Mouse (Mus musculus) liver, postnatal 0 days (tissue): ENCODE measurements around the gene Dnajc21. TPM values are rescaled to one million over a fixed set of nuclear protein-coding genes. Genes with fewer than 3 reads are reported as not detected.
A peak's percentile ranks its signal among the peaks of the same experiment; 100 is the strongest.
"Not testable (repeated sequence)": the region's sequence is repeated elsewhere in the genome, so short reads cannot be mapped to it uniquely, and the experiment has no call there.

Experiments
- ATAC-seq: fragments of 200-750 bp; cut with Nextera tagmentation; 2 replicates; pipeline ENCODE4 v1.8.0; 2017; ENCODE audit warnings: mild to moderate bottlenecking, moderate library complexity
- DNase-seq: peaks from one replicate; pipeline ENCODE4 v3.0.0-alpha.2; 2016
- H3K27ac ChIP-seq: fragments of 300-500 bp; sonication (generic); 2 replicates; pipeline ENCODE4 v1.5.1; 2014; ENCODE audit warnings: antibody characterized with exemption, moderate library complexity, mild to moderate bottlenecking, low read depth
- H3K27me3 ChIP-seq: fragments of 300-500 bp; sonication (generic); 2 replicates; pipeline ENCODE4 v1.6.1; 2014; ENCODE audit warnings: low read length, control low read depth, mixed read lengths; ENCODE audit not compliant: insufficient read depth
- H3K36me3 ChIP-seq: fragments of 300-500 bp; sonication (generic); replicated peaks from 2 replicates; pipeline ENCODE4 v1.6.1; 2014; ENCODE audit warnings: mild to moderate bottlenecking, control low read depth, low read length, moderate library complexity, mixed read lengths; ENCODE audit not compliant: insufficient read depth
- H3K4me1 ChIP-seq: fragments of 300-500 bp; sonication (generic); 2 replicates; pipeline ENCODE4 v1.6.1; 2014; ENCODE audit warnings: antibody characterized with exemption, mild to moderate bottlenecking, control low read depth; ENCODE audit not compliant: insufficient read depth
- H3K4me2 ChIP-seq: fragments of 300-500 bp; sonication (generic); 2 replicates; pipeline ENCODE4 v1.6.1; 2014; ENCODE audit warnings: low read depth, mild to moderate bottlenecking, low read length, moderate library complexity, mixed read lengths
- H3K4me3 ChIP-seq: fragments of 300-500 bp; sonication (generic); 2 replicates; pipeline ENCODE4 v1.5.1; 2014; ENCODE audit warnings: low read depth, low read length
- H3K9ac ChIP-seq: fragments of 300-500 bp; sonication (generic); replicated peaks from 2 replicates; pipeline ENCODE4 v1.6.1; 2014; ENCODE audit warnings: mild to moderate bottlenecking, moderate library complexity
- H3K9me3 ChIP-seq: fragments of 300-500 bp; sonication (generic); 2 replicates; pipeline ENCODE4 v1.6.1; 2016; ENCODE audit warnings: mild to moderate bottlenecking, control low read depth, low read length, mixed read lengths
- CTCF ChIP-seq: sonication (generic); IDR thresholded peaks from 2 replicates; pipeline ENCODE4 v1.5.1; 2016; ENCODE audit warnings: antibody characterized with exemption, low read depth
- EP300 ChIP-seq: IDR thresholded peaks from 2 replicates; pipeline ENCODE4 v1.6.1; 2016; ENCODE audit warnings: antibody characterized with exemption, low read depth, mild to moderate bottlenecking
- WGBS: fragments of 180-500 bp; shearing (Covaris S2); extraction: QIAGEN DNeasy Blood & Tissue Kit; methylation state at CpG from one replicate; pipeline ENCODE4 v1.1.7; 2014; ENCODE audit not compliant: insufficient replicate concordance; 5-methylcytosine and 5-hydroxymethylcytosine counted together
- polyA plus RNA-seq: library from polyadenylated mRNA; unstranded; fragments of >200 nt; fragmentation: Nextera tagmentation; extraction: Ambion mirVana; gene quantifications from 2 replicates; pipeline ENCODE4 v1.2.1, GENCODE M21; 2015

The Dnajc21 gene
- polyA plus RNA-seq, result 8.0 and 9.4 TPM in 2 replicates

DNA sequence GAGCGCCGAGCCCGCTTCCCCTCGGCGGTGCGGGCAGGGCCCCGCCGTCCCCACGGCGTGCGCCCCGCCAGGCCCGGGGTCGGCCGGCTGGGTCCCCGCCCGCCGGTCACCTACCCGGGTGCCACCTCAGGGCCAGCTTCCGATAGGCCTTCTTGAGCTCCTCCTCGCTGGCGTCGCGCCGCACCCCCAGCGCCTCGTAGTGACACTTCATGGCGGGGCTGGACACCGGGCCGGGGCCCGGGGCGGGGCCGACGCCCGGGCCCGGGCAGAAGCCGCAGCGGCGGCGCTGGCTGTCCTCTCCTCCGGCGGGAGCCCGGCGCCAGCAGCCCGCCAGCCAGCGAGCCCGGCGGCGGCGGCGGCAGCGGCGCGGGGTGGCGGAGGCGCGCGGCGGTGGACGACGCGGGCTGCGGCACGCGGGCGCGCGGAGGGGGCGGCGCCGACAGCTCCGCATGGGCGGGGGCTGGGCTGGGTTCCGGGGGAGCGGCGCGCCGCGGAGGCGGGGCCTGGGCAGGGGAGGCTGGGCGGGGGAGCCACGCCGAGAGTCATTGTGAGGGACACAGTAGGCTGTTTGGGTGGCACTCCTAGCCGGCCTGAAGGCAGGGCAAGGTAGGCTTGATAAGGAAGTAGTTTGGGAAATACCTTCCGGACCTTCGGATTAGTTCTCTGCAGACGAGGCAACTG, at the start of gene Dnajc21:
Dnajc21 (minus strand) TSS at position 366 of the 681 bp plus-strand sequence.
- H3K27ac ChIP-seq, result peak within 1 kb of the TSS; percentile 92
- peak within 1 kb of the TSS; percentile 90 for H3K9ac ChIP-seq
- ATAC-seq, result peak; percentile 98
- peak within 1 kb of the TSS; percentile 90 for H3K4me3 ChIP-seq
- H3K27me3 ChIP-seq, result no peaks in the 10 kb centered on the region
- DNase-seq, result peak; percentile 90
- H3K9me3 ChIP-seq, result no peaks in the 10 kb centered on the region
- TF ChIP-seq EP300 (no peak), CTCF (no peak)
- peak within 1 kb of the TSS; percentile 98 for H3K4me2 ChIP-seq
- under 1% methylated on average over 41 of the region's 87 CpGs for WGBS
- peaks cover 3% of the 10 kb centered on the region; the same call in 1 of the 2 replicates for H3K36me3 ChIP-seq
- H3K4me1 ChIP-seq, result peaks cover 11% of the 10 kb centered on the region

DNA sequence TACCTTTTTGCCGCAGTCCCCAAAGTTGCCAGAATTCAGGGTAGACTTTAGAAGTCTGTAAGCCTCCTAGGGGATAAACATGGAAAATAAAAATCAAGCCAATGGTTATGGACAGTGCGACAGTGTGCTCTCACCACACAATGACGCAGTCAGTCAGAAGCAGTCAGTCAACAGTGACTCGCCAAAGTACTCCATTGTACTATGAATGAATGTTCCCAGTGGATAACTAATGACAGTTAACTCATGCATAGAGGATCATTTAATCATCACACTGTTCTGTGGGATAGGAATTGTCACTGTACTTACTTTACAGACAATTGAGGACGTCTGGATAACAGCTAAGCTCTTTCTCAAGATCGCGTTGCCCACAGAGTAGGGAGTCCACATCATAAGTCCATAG, 44.9 kb upstream of the Dnajc21 start:
- Histone ChIP-seq H3K4me3 (no peak overlapping the region), H3K9ac (no peak overlapping the region), H3K27ac (no peak overlapping the region), H3K4me1 (no peaks in the 10 kb centered on the region), H3K9me3 (no peaks in the 10 kb centered on the region), H3K4me2 (no peak overlapping the region), H3K27me3 (no peaks in the 10 kb centered on the region), H3K36me3 (no peaks in the 10 kb centered on the region)
- ATAC-seq (no peak), DNase-seq (no peak)
- TF ChIP-seq CTCF, result no peak
- TF ChIP-seq EP300, result no peak
- 78% methylated on average over 7 of the region's 7 CpGs for WGBS

GRCm38 (mm10) chr15:10506099-10506498, 35.8 kb upstream of the Dnajc21 start:
- Histone ChIP-seq H3K9ac (no peak overlapping the region), H3K27me3 (no peaks in the 10 kb centered on the region), H3K4me2 (no peak overlapping the region), H3K9me3 (no peaks in the 10 kb centered on the region), H3K4me3 (no peak overlapping the region), H3K36me3 (no peaks in the 10 kb centered on the region), H3K27ac (no peak overlapping the region), H3K4me1 (no peaks in the 10 kb centered on the region)
- 65% methylated on average over 11 of the region's 11 CpGs for WGBS
- TF ChIP-seq EP300, result no peak
- no peak for DNase-seq
- no peak for ATAC-seq

GRCm38 (mm10) chr15:10500838-10501719, 30.8 kb upstream of the Dnajc21 start:
- H3K36me3 ChIP-seq, result no peaks in the 10 kb centered on the region
- no peaks in the 10 kb centered on the region for H3K9me3 ChIP-seq
- 52% methylated on average over 11 of the region's 11 CpGs for WGBS
- TF ChIP-seq CTCF (peak; percentile 70), EP300 (no peak)
- no peaks in the 10 kb centered on the region for H3K4me1 ChIP-seq
- H3K4me3 ChIP-seq, result no peak overlapping the region
- H3K27ac ChIP-seq, result no peak overlapping the region
- H3K9ac ChIP-seq, result no peak overlapping the region
- DNase-seq (peak; percentile 45), ATAC-seq (no peak)
- no peak overlapping the region for H3K4me2 ChIP-seq
- H3K27me3 ChIP-seq, result no peaks in the 10 kb centered on the region

- no peaks in the 10 kb centered on the region for H3K9me3 ChIP-seq
- no peak overlapping the region for H3K4me3 ChIP-seq
- WGBS, result 52% methylated on average over 5 of the region's 5 CpGs
- H3K9ac ChIP-seq, result no peak overlapping the region
- DNase-seq (no peak), ATAC-seq (no peak)
- no peak overlapping the region for H3K4me2 ChIP-seq
- no peak for TF ChIP-seq CTCF
- no peak for TF ChIP-seq EP300
- H3K27me3 ChIP-seq, result no peaks in the 10 kb centered on the region
- no peaks in the 10 kb centered on the region for H3K4me1 ChIP-seq
- H3K27ac ChIP-seq, result no peak overlapping the region
- no peaks in the 10 kb centered on the region for H3K36me3 ChIP-seq
Measured at GRCm38 (mm10) chr15:10500035-10500434, 29.7 kb upstream of the Dnajc21 start.

DNA sequence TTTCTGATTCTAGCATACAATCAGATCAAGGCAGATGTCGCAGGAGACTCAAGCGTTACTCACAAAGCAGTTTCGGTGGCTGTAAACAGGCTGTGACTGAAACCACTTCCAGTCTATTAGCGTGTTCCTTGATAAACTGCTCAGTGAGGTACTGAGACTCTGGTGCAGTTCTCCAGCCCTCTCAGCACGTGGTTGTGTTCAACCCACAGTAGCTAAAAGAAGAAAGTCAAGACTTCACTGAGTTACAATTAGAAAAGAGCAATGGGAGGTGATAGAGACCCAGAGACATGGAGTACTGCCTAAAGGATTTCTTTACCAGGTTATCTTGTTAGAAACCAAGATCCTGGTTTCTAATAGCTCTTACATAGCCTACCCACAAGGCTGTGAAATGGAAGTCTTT, 29.3 kb upstream of the Dnajc21 start:
- ATAC-seq (no peak), DNase-seq (no peak)
- Histone ChIP-seq H3K9me3 (no peaks in the 10 kb centered on the region), H3K9ac (no peak overlapping the region), H3K4me3 (no peak overlapping the region), H3K4me1 (no peaks in the 10 kb centered on the region), H3K27ac (no peak overlapping the region), H3K36me3 (no peaks in the 10 kb centered on the region), H3K4me2 (no peak overlapping the region), H3K27me3 (no peaks in the 10 kb centered on the region)
- 70% methylated on average over 5 of the region's 5 CpGs for WGBS
- TF ChIP-seq EP300 (no peak), CTCF (no peak)

DNA sequence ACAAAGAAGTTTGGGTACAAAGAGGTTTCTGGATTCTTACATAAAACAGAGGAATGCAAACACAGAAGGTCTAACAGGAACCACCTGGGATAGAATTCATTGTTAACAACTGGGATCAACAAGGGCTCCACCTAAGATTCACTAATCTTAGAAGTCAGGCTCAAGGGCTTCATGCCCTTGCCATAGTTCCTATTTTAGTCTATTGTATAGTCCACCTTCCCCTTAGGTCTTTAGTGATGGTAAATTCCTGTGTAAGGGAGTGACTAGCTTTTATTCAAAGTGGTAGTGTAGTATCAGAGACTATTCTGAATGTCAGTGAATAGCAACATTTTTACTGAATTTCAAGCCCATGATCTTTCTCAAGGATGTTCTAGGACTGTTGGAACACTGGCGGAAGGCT, 26.4 kb upstream of the Dnajc21 start:
- 92% methylated on average over 1 of the region's 1 CpGs for WGBS
- not testable (repeated sequence) for H3K4me1 ChIP-seq

More for the DNA sequence above, 26.4 kb upstream of the Dnajc21 start:
- not testable (repeated sequence) for H3K4me2 ChIP-seq, H3K4me3 ChIP-seq, ATAC-seq, H3K9me3 ChIP-seq, H3K27me3 ChIP-seq, H3K36me3 ChIP-seq, H3K9ac ChIP-seq, DNase-seq, H3K27ac ChIP-seq
